Mouse (Mus musculus): ENCODE results near the gene Cdk5r2.

The Cdk5r2 gene

DNA sequence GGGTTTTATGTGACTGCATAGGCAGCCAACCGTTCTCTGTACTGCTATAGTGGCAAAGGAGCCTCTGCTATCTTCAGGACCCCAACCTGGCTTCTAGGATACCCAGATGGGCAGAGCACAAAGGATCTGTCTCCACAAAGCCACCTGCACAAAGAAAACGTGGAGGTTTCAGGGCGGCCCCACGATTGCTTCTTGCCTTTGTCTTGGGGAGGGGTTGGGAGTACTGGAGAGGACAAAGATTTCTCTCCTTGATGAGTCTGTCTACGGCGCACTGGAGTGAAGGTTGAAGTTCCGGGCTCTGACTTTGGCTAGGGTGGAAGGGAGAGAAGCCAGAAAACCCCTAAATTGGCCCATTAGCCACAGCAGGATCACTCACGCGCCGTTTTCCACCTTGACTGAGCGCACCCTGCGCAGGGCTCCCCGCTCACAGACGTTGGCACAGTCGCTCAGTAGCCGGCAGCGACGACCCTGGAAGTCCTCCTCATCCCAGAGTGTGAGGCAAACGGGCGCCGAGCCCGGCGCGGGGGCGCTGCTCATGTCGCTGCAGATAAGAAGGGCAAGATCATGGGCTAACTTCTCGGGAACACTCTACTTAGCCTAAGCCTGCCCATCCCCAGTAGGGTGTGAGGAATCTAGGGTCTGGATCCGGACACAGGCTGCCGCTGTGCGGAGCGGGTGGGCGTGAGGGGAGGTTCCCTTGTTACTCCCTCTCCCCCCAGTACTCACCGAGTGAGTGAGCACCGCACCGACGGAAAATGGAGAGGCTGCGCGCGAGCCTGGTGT, 37.8 kb downstream of the Cdk5r2 start:
- WGBS = 2% methylated on average over 39 of the region's 39 CpGs

- 6% methylated on average over 25 of the region's 25 CpGs for WGBS
Observed at GRCm38 (mm10) chr1:74893134-74893855, 38.6 kb downstream of the Cdk5r2 start, which contains the start of gene Cryba2. Gene Cryba2 (minus strand): TSS chr1:74893143.

DNA sequence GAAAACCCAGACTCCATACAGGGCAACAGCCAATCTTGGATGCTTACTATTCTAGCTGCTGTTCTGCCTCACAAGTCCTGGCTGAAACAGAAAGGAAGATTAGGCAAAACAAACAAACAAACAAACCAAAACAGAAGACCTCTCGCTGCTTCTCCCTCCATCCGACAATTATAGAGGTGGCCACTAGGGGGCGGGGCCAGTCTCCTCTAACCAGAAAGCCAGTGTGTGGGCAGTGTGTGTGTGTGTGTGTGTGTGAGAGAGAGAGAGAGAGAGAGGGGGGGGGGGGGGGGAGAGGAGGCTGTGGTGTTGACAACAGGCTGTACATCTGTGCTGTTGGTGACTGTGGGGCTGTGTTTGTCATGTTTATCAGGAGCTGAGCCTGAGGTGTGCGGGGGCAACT, 40.2 kb downstream of the Cdk5r2 start:
- WGBS = 26% methylated on average over 3 of the region's 4 CpGs

DNA sequence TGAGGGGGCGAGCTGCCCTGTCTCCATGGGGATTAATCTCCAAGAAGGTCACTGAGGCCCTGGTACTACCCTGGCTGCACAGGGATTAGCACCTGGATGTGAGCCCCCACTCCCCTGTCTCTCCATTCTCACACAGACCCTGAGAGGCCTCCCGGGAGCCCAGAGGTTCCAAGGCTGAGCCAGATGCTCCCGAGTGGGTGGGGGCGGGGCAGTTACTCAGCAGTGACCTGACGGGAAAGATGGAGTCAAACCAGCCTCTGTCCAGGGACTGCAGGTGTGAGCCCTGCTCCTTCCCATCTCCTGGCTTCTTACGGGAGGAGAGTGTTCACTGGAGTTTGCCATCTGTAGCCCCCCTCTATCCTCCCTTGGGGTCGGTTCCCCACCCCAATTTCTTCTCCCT, 43.2 kb downstream of the Cdk5r2 start:
- WGBS = 26% methylated on average over 7 of the region's 7 CpGs

DNA sequence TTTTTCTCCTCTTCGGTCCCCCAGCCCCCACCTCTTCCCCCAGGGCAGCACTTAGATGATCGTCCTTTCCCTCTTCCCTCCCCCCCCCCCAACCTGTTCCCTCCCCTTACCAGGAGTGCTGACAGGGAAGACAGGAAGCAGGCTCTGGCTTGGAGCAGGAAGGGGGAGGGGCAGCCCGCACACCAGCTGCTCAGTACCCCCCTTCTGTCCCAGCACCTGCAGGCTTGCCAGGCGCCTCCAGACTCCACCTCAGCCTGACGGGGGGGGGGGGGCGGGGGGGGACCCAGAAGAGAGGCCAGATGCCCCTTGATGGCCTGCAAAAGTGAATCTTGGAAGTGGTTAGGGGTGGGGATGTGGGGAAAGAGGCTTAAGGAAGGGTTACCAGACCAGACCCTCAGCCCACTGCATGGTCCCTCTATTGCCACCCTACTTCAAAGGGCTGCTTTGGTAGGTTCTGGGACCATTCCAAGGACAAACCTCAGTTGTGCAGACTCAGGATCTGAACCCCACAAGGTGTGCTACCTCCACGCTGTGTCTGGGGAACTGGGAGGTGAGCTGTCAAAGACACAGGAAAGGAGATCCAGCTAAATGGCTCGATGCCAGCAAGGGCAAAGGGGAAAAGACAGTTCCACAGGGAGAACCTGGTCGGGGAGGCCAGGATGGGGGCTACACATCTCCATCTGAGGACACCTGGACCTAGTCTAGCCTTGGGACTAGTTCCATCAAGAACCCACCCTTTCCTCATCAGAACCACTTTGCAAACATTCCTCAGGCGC, 44.1 kb downstream of the Cdk5r2 start:
- WGBS = 19% methylated on average over 10 of the region's 10 CpGs

GRCm38 (mm10) chr1:74900341-74901285, 45.9 kb downstream of the Cdk5r2 start:
- 4% methylated on average over 65 of the region's 66 CpGs for WGBS

DNA sequence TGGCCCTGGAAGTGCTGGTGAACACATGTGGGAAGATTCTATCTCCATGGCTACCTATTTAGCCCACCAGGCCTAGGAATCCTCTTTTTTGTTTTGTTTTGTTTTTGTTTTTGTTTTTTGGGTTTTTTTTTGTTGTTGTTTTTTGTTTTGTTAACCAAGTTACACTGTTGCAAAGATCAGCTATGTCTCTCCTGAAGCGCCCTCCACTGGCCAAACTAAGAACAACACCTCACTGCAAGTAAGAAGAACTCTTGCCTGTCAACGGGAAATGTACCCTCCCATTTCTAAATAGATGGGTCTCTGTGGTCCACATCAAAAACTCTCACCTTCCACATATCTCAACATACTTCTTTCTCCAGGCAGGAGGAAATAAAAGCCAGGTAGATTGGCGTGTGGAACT, 47.0 kb downstream of the Cdk5r2 start:
- 13% methylated on average over 3 of the region's 3 CpGs for WGBS

GRCm38 (mm10) chr1:74902191-74902590, 47.5 kb downstream of the Cdk5r2 start:
- 34% methylated on average over 6 of the region's 6 CpGs for WGBS
